Mouse (Mus musculus) lung, adult 2 months (tissue): ENCODE measurements around the gene A930004D18Rik.

ENCODE experiments used
- CTCF ChIP-seq: fragments of 200-500 bp; IDR thresholded peaks from 2 replicates; pipeline ENCODE4 v1.5.1; 2011; ENCODE audit warnings: mild to moderate bottlenecking, low read length, control low read depth; ENCODE audit not compliant: insufficient read depth
- POLR2A ChIP-seq: fragments of 200-500 bp; IDR thresholded peaks from 2 replicates; pipeline ENCODE4 v1.6.1; 2011; ENCODE audit warnings: low read depth, mild to moderate bottlenecking, control low read depth, low read length, borderline replicate concordance; ENCODE audit errors: extremely low read depth

DNA sequence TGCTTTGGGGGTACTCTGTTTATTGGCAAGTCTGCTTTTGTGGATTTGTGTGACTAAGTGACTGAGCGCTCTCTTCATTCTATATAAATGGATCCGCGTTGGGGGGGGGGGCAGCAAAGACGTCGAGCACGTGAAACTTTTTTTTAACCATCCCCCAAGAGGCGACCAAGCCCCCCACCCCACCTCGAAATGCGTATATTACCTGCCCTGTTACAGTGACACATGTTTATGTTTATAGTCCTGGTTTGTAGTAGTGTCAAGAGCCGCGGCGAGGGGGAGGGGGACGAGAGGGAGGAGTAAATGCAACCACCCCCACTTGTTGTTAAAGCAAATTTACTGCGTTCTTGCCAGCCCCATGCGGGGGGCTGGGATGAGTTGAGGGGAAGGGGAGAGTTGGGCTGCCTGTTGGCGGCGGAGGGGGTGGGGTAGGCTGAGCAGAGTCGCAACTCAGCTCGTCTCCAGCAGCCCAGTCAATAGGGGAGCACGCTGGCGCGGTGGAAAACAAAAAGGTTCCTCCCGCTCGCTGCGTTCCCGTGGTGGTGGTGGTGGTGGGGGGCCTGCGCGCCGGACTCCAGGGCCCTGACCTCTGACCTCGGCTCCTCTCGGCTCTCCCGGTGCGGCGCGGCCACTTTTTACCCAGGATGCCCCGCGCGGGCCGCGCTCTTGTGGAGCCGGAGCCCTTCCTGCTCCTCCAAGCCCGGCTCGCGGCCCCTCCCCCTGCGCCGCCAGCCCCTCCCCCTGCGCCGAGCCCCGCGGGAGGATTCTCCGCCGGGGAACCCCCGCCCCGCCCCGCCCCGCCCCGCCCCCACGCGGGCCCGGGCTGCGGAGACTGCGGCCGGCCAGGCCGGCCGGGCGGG, 18.6 kb upstream of the A930004D18Rik start:
- TF ChIP-seq POLR2A (peak; percentile 62; the same call in 1 of the 2 replicates), CTCF (no peak)
